Mouse (Mus musculus): ENCODE measurements at regions not wholly inside any gene's neighbourhood (a gene's known extent, or its start where the extent isn't known, plus 50 kb on each side); places are given as distances from the start of the nearest gene placed in this dataset.

DNA sequence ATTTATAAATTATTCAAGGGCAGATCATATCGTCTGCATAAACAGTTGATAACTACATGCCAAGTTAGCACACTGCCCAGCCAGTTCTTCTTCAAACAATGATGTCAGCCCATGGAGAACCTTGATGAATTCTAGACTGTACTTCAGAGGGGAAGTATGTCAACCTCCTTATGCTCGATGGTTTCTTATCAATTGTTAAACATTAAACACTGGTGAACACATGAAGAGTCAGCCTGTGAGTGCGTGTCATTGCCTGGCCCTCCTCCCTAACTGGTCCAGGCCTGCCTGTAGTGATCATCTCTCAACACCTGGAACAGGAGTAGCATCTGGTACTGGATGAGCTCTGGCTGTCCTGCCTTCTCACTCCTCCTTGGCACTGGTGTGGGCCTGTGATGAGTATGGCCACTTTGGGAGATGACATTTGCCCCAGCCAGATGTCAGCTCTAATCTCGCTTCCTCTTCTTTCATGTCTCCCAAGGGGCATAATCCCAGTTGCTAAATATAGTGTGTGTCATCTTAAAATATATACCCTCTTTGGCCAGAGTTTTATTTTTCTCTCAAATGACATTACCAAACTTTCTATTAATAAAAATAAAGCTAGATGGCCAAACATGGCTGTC is 82.6 kb upstream of the Dusp10 start:
- Histone ChIP-seq H3K4me1 (ENCODE audit: control insufficient read depth in 1 of 2, insufficient read depth in 2 of 2, low read length in 2 of 2) (no peaks in the 10 kb centered on the region), H3K9me3 (replicated peaks; ENCODE audit: insufficient read depth, low read length) (no peaks in the 10 kb centered on the region), H3K27me3 (ENCODE audit: control insufficient read depth in 1 of 2, insufficient read depth in 2 of 2, low read length in 2 of 2) (no peaks in the 10 kb centered on the region), H3K36me3 (ENCODE audit: control insufficient read depth in 1 of 2, insufficient read depth in 2 of 2, low read length in 2 of 2) (no peaks in the 10 kb centered on the region), H3K4me3 (ENCODE audit: control insufficient read depth in 1 of 2, insufficient read depth in 1 of 2, low read depth in 2 of 2, low read length in 2 of 2) (no peak overlapping the region), H3K79me2 (ENCODE audit: control insufficient read depth, insufficient read depth, low read length, poor library complexity) (no peaks in the 10 kb centered on the region), H3K27ac (ENCODE audit: control insufficient read depth, low read depth, low read length) (no peak overlapping the region), H3K9ac (ENCODE audit: control insufficient read depth, low read depth, low read length, poor library complexity, severe bottlenecking) (no peak overlapping the region)
- no peak for DNase-seq (ENCODE audit: low read depth, low spot score)
- TF ChIP-seq ZC3H11A (IDR thresholded peaks at IDR 0.05; ENCODE audit: low read depth, low read length), result no peak
- no peak for TF ChIP-seq TCF12 (IDR thresholded peaks at IDR 0.05; ENCODE audit: low read depth, low read length)
- no peak for TF ChIP-seq CHD2 (IDR thresholded peaks at IDR 0.05; ENCODE audit: low read length)

DNA sequence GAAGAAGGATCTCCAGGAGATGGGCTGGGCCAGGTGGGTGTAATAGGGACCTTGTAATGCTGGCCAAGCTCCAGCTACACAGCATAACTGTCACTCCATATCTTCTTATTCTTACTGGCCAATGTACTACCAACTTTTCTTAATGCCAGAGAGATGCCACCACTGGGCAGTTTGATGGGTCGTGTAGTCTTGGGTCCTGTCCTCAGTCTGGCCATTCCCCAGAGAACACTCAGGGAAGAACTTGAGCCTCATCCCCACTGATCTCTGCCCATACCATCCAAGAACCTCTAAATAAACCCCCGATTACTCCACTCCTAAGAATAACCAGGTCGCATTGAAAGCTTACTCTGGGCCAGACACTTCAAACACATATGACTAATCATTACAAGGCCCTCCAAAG is 82.0 kb upstream of the Dusp10 start:
- Histone ChIP-seq H3K36me3 (ENCODE audit: control insufficient read depth in 1 of 2, insufficient read depth in 2 of 2, low read length in 2 of 2) (no peaks in the 10 kb centered on the region), H3K4me3 (ENCODE audit: control insufficient read depth in 1 of 2, insufficient read depth in 1 of 2, low read depth in 2 of 2, low read length in 2 of 2) (no peak overlapping the region), H3K27ac (ENCODE audit: control insufficient read depth, low read depth, low read length) (no peak overlapping the region), H3K9me3 (replicated peaks; ENCODE audit: insufficient read depth, low read length) (no peaks in the 10 kb centered on the region), H3K27me3 (ENCODE audit: control insufficient read depth in 1 of 2, insufficient read depth in 2 of 2, low read length in 2 of 2) (no peaks in the 10 kb centered on the region), H3K4me1 (ENCODE audit: control insufficient read depth in 1 of 2, insufficient read depth in 2 of 2, low read length in 2 of 2) (no peaks in the 10 kb centered on the region), H3K9ac (ENCODE audit: control insufficient read depth, low read depth, low read length, poor library complexity, severe bottlenecking) (no peak overlapping the region), H3K79me2 (ENCODE audit: control insufficient read depth, insufficient read depth, low read length, poor library complexity) (no peaks in the 10 kb centered on the region)
- no peak for DNase-seq (ENCODE audit: low read depth, low spot score)
- TF ChIP-seq RAD21 (IDR thresholded peaks at IDR 0.05; ENCODE audit: low read depth, low read length) (no peak), GABPA (IDR thresholded peaks at IDR 0.05; ENCODE audit: low read depth, low read length) (no peak), CHD1 (IDR thresholded peaks at IDR 0.05; ENCODE audit: low read depth, low read length) (no peak), ETS1 (IDR thresholded peaks at IDR 0.05; ENCODE audit: low read depth, low read length) (no peak), GATA1 (IDR thresholded peaks at IDR 0.05; ENCODE audit: low read depth, low read length) (no peak), USF2 (IDR thresholded peaks at IDR 0.05; ENCODE audit: borderline replicate concordance in 1 of 2, insufficient read depth in 1 of 2, low read depth in 1 of 2, low read length in 2 of 2) (no peak), MXI1 (IDR thresholded peaks at IDR 0.05; ENCODE audit: low read depth, low read length) (no peak), E2F4 (IDR thresholded peaks at IDR 0.05; ENCODE audit: borderline replicate concordance, low read depth, low read length) (no peak), HCFC1 (IDR thresholded peaks at IDR 0.05; ENCODE audit: low read depth, low read length) (no peak), TBP (IDR thresholded peaks at IDR 0.05; ENCODE audit: low read depth, low read length) (no peak), POLR2A (IDR thresholded peaks at IDR 0.05; ENCODE audit: control insufficient read depth in 1 of 2, insufficient read depth in 1 of 2, low read depth in 1 of 2, low read length in 2 of 2, poor library complexity in 1 of 2) (no peak), ZNF384 (IDR thresholded peaks at IDR 0.05; ENCODE audit: low read depth, low read length) (no peak), JUND (IDR thresholded peaks at IDR 0.05; ENCODE audit: low read depth, low read length) (no peak), MAX (IDR thresholded peaks at IDR 0.05; ENCODE audit: low read length) (no peak), MAZ (IDR thresholded peaks at IDR 0.05; ENCODE audit: low read depth, low read length) (no peak), SMC3 (IDR thresholded peaks at IDR 0.05; ENCODE audit: low read depth, low read length) (no peak)

All from MEL (cell line).